Mouse (Mus musculus): Measurements from ENCODE around the gene Ttc16. TPM values are rescaled to one million over a fixed set of nuclear protein-coding genes. Genes with fewer than 3 reads are reported as not detected.

Gene Ttc16
- polyA plus RNA-seq, 1 experiment: 0.16 TPM

- Histone ChIP-seq H3K27me3 (ENCODE audit: control insufficient read depth, insufficient read depth, insufficient read length) (no peaks in the 10 kb centered on the region), H3K4me2 (ENCODE audit: low read depth) (no peak overlapping the region), H3K36me3 (ENCODE audit: control insufficient read depth, insufficient read depth) (peaks cover 31% of the 10 kb centered on the region), H3K4me3 (peak overlapping the region; percentile 65), H3K79me2 (ENCODE audit: control insufficient read depth, insufficient read depth) (peaks cover 47% of the 10 kb centered on the region), H3ac (ENCODE audit: control insufficient read depth, insufficient read length) (peak overlapping the region; percentile 87)
- no peak for TF ChIP-seq POLR2A (IDR thresholded peaks at IDR 0.05; ENCODE audit: insufficient read length, low read depth)
- TF ChIP-seq POLR2AphosphoS2 (IDR thresholded peaks at IDR 0.05; ENCODE audit: insufficient read length, low read depth): no peak
- no peak for TF ChIP-seq TCF3 (IDR thresholded peaks at IDR 0.05; ENCODE audit: insufficient read length, low read depth)
- TF ChIP-seq USF1 (IDR thresholded peaks at IDR 0.05; ENCODE audit: low read depth): no peak
- TF ChIP-seq E2F4 (IDR thresholded peaks at IDR 0.05; ENCODE audit: insufficient read depth): no peak
- TF ChIP-seq MYOD1 (IDR thresholded peaks at IDR 0.05; ENCODE audit: control insufficient read depth in 1 of 3, insufficient read length in 2 of 3, low read depth in 2 of 3): no peak
- TF ChIP-seq MAX (IDR thresholded peaks at IDR 0.05; ENCODE audit: low read depth): no peak
- no peak for TF ChIP-seq MYOG (IDR thresholded peaks at IDR 0.05; ENCODE audit: control insufficient read depth in 1 of 3, insufficient read depth in 1 of 3, insufficient read length in 2 of 3, low read depth in 2 of 3)
- TF ChIP-seq SRF (IDR thresholded peaks at IDR 0.05; ENCODE audit: control insufficient read depth, insufficient read length, low read depth): no peak
- no peak for TF ChIP-seq REST (IDR thresholded peaks at IDR 0.05; ENCODE audit: insufficient read depth, insufficient read length)
- TF ChIP-seq TCF12 (IDR thresholded peaks at IDR 0.05; ENCODE audit: insufficient read depth, poor library complexity, severe bottlenecking): no peak
- no peak for TF ChIP-seq CEBPB (IDR thresholded peaks at IDR 0.05; ENCODE audit: insufficient read depth, poor library complexity, severe bottlenecking)
These were observed 62.9 kb downstream of the Ttc16 start for GRCm38 (mm10) chr2:32712586-32712933.

- Histone ChIP-seq H3K79me2 (ENCODE audit: control insufficient read depth, insufficient read depth) (peaks cover 47% of the 10 kb centered on the region), H3K4me2 (ENCODE audit: low read depth) (peak overlapping the region; percentile 99), H3K27me3 (ENCODE audit: control insufficient read depth, insufficient read depth, insufficient read length) (no peaks in the 10 kb centered on the region), H3K36me3 (ENCODE audit: control insufficient read depth, insufficient read depth) (peaks cover 34% of the 10 kb centered on the region), H3K4me3 (peak overlapping the region; percentile 65), H3ac (ENCODE audit: control insufficient read depth, insufficient read length) (peak overlapping the region; percentile 87)
- no peak for TF ChIP-seq POLR2AphosphoS2 (IDR thresholded peaks at IDR 0.05; ENCODE audit: insufficient read length, low read depth)
- TF ChIP-seq POLR2A (IDR thresholded peaks at IDR 0.05; ENCODE audit: insufficient read length, low read depth): peak; percentile 40
- TF ChIP-seq USF1 (IDR thresholded peaks at IDR 0.05; ENCODE audit: low read depth): no peak
- no peak for TF ChIP-seq TCF12 (IDR thresholded peaks at IDR 0.05; ENCODE audit: insufficient read depth, poor library complexity, severe bottlenecking)
- TF ChIP-seq MYOD1 (IDR thresholded peaks at IDR 0.05; ENCODE audit: control insufficient read depth in 1 of 3, insufficient read length in 2 of 3, low read depth in 2 of 3): no peak
These were observed 63.3 kb downstream of the Ttc16 start for GRCm38 (mm10) chr2:32712108-32712551.

- Histone ChIP-seq H3ac (ENCODE audit: control insufficient read depth, insufficient read length) (peak overlapping the region; percentile 87), H3K27me3 (ENCODE audit: control insufficient read depth, insufficient read depth, insufficient read length) (no peaks in the 10 kb centered on the region), H3K36me3 (ENCODE audit: control insufficient read depth, insufficient read depth) (peaks cover 41% of the 10 kb centered on the region), H3K4me2 (ENCODE audit: low read depth) (peak overlapping the region; percentile 99), H3K4me3 (peak overlapping the region; percentile 65), H3K79me2 (ENCODE audit: control insufficient read depth, insufficient read depth) (peaks cover 47% of the 10 kb centered on the region)
- no peak for TF ChIP-seq POLR2AphosphoS2 (IDR thresholded peaks at IDR 0.05; ENCODE audit: insufficient read length, low read depth)
- TF ChIP-seq POLR2A (IDR thresholded peaks at IDR 0.05; ENCODE audit: insufficient read length, low read depth): no peak
- no peak for TF ChIP-seq SRF (IDR thresholded peaks at IDR 0.05; ENCODE audit: control insufficient read depth, insufficient read length, low read depth)
- TF ChIP-seq MYOG (IDR thresholded peaks at IDR 0.05; ENCODE audit: control insufficient read depth in 1 of 3, insufficient read depth in 1 of 3, insufficient read length in 2 of 3, low read depth in 2 of 3): no peak
- no peak for TF ChIP-seq MYOD1 (IDR thresholded peaks at IDR 0.05; ENCODE audit: control insufficient read depth in 1 of 3, insufficient read length in 2 of 3, low read depth in 2 of 3)
- TF ChIP-seq USF1 (IDR thresholded peaks at IDR 0.05; ENCODE audit: low read depth): no peak
- no peak for TF ChIP-seq MAX (IDR thresholded peaks at IDR 0.05; ENCODE audit: low read depth)
- TF ChIP-seq REST (IDR thresholded peaks at IDR 0.05; ENCODE audit: insufficient read depth, insufficient read length): no peak
- TF ChIP-seq E2F4 (IDR thresholded peaks at IDR 0.05; ENCODE audit: insufficient read depth): no peak
- TF ChIP-seq TCF12 (IDR thresholded peaks at IDR 0.05; ENCODE audit: insufficient read depth, poor library complexity, severe bottlenecking): no peak
- TF ChIP-seq CEBPB (IDR thresholded peaks at IDR 0.05; ENCODE audit: insufficient read depth, poor library complexity, severe bottlenecking): no peak
- no peak for TF ChIP-seq TCF3 (IDR thresholded peaks at IDR 0.05; ENCODE audit: insufficient read length, low read depth)
These were observed 64.0 kb downstream of the Ttc16 start for GRCm38 (mm10) chr2:32711301-32712056.

- H3K36me3 ChIP-seq (ENCODE audit: control insufficient read depth, insufficient read depth): peaks cover 49% of the 10 kb centered on the region
- H3K79me2 ChIP-seq (ENCODE audit: control insufficient read depth, insufficient read depth): peaks cover 47% of the 10 kb centered on the region
- no peak overlapping the region for H3ac ChIP-seq (ENCODE audit: control insufficient read depth, insufficient read length)
- TF ChIP-seq TCF3 (IDR thresholded peaks at IDR 0.05; ENCODE audit: insufficient read length, low read depth) (no peak), MAX (IDR thresholded peaks at IDR 0.05; ENCODE audit: low read depth) (no peak), MYOD1 (IDR thresholded peaks at IDR 0.05; ENCODE audit: control insufficient read depth in 1 of 3, insufficient read length in 2 of 3, low read depth in 2 of 3) (no peak), E2F4 (IDR thresholded peaks at IDR 0.05; ENCODE audit: insufficient read depth) (no peak), USF1 (IDR thresholded peaks at IDR 0.05; ENCODE audit: low read depth) (no peak), MYOG (IDR thresholded peaks at IDR 0.05; ENCODE audit: control insufficient read depth in 1 of 3, insufficient read depth in 1 of 3, insufficient read length in 2 of 3, low read depth in 2 of 3) (no peak), REST (IDR thresholded peaks at IDR 0.05; ENCODE audit: insufficient read depth, insufficient read length) (no peak), TCF12 (IDR thresholded peaks at IDR 0.05; ENCODE audit: insufficient read depth, poor library complexity, severe bottlenecking) (no peak), SRF (IDR thresholded peaks at IDR 0.05; ENCODE audit: control insufficient read depth, insufficient read length, low read depth) (no peak), POLR2AphosphoS2 (IDR thresholded peaks at IDR 0.05; ENCODE audit: insufficient read length, low read depth) (no peak), CEBPB (IDR thresholded peaks at IDR 0.05; ENCODE audit: insufficient read depth, poor library complexity, severe bottlenecking) (no peak), POLR2A (IDR thresholded peaks at IDR 0.05; ENCODE audit: insufficient read length, low read depth) (no peak)
- no peak overlapping the region for H3K4me2 ChIP-seq (ENCODE audit: low read depth)
- H3K4me3 ChIP-seq: no peak overlapping the region
- no peaks in the 10 kb centered on the region for H3K27me3 ChIP-seq (ENCODE audit: control insufficient read depth, insufficient read depth, insufficient read length)
These were observed 65.0 kb downstream of the Ttc16 start for GRCm38 (mm10) chr2:32710425-32710824.
